Mouse (Mus musculus): ENCODE measurements around the gene Yars2. TPM values are rescaled to one million over a fixed set of nuclear protein-coding genes. Genes with fewer than 3 reads are reported as not detected.

The Yars2 gene
- total RNA-seq, 1 experiment from 2014 or later, result 30.6 TPM

Other genes with a start within 250 kb of the Yars2 start
- gene Pkp2, start 89.6 kb upstream of the Yars2 start, total RNA-seq (2021), result 2.0 and 2.2 TPM in 2 replicates
- gene Dnm1l, start 56.0 kb downstream of the Yars2 start, total RNA-seq (2021), result 74.9 and 76.0 TPM in 2 replicates